Mouse (Mus musculus) forebrain, embryonic 15.5 days (tissue): ENCODE measurements around the gene Nav2. TPM values are rescaled to one million over a fixed set of nuclear protein-coding genes. Genes with fewer than 3 reads are reported as not detected.

Experiments
- ATAC-seq: fragments of 200-750 bp; cut with Nextera tagmentation; replicated peaks from 2 replicates; pipeline ENCODE4 v1.8.0; 2017; ENCODE audit warnings: mild to moderate bottlenecking, moderate TSS enrichment, moderate library complexity
- H3K27ac ChIP-seq: fragments of 300-500 bp; sonication (generic); replicated peaks from 2 replicates; pipeline ENCODE4 v1.5.1; 2015; ENCODE audit warnings: mild to moderate bottlenecking, inconsistent platforms
- H3K27me3 ChIP-seq: fragments of 300-500 bp; sonication (generic); 2 replicates; pipeline ENCODE4 v1.6.1; 2015; ENCODE audit warnings: inconsistent platforms
- H3K36me3 ChIP-seq: fragments of 300-500 bp; sonication (generic); 2 replicates; pipeline ENCODE4 v1.6.1; 2015; ENCODE audit warnings: mild to moderate bottlenecking, inconsistent platforms
- H3K4me1 ChIP-seq: fragments of 300-500 bp; sonication (generic); 2 replicates; pipeline ENCODE4 v1.6.1; 2015; ENCODE audit warnings: inconsistent platforms
- H3K4me2 ChIP-seq: fragments of 300-500 bp; sonication (generic); replicated peaks from 2 replicates; pipeline ENCODE4 v1.6.1; 2015; ENCODE audit warnings: mild to moderate bottlenecking, inconsistent platforms
- H3K4me3 ChIP-seq: fragments of 300-500 bp; sonication (generic); 2 replicates; pipeline ENCODE4 v1.5.1; 2015; ENCODE audit warnings: mild to moderate bottlenecking, inconsistent platforms
- H3K9ac ChIP-seq: fragments of 300-500 bp; sonication (generic); replicated peaks from 2 replicates; pipeline ENCODE4 v1.6.1; 2015; ENCODE audit warnings: mild to moderate bottlenecking, inconsistent platforms
- H3K9me3 ChIP-seq: fragments of 300-500 bp; sonication (generic); 2 replicates; pipeline ENCODE4 v1.6.1; 2016; ENCODE audit warnings: inconsistent platforms
- WGBS: fragments of 180-500 bp; shearing (Covaris S2); methylation state at CpG from one replicate; pipeline ENCODE4 v1.1.7; 2015; ENCODE audit warnings: mixed read lengths; 5-methylcytosine and 5-hydroxymethylcytosine counted together
- polyA plus RNA-seq: library from polyadenylated mRNA; unstranded; fragments of >200 nt; fragmentation: Nextera tagmentation; extraction: Ambion mirVana; gene quantifications from 2 replicates; pipeline ENCODE4 v1.2.1, GENCODE M21; 2015

Nav2 gene
- polyA plus RNA-seq, 1 experiment from 2014 or later = 27.3 TPM

GRCm38 (mm10) chr7:49209526-49209925 lies 301.0 kb downstream of the Nav2 start:
- Histone ChIP-seq H3K4me1 (no peaks in the 10 kb centered on the region), H3K27me3 (no peaks in the 10 kb centered on the region), H3K9me3 (no peaks in the 10 kb centered on the region), H3K27ac (no peak overlapping the region), H3K4me3 (no peak overlapping the region), H3K36me3 (no peaks in the 10 kb centered on the region), H3K9ac (no peak overlapping the region), H3K4me2 (no peak overlapping the region)
- 52% methylated on average over 7 of the region's 7 CpGs for WGBS
- ATAC-seq = peak; percentile 24; the same call in 1 of the 2 replicates

- H3K9ac ChIP-seq = no peak overlapping the region
- H3K27ac ChIP-seq = no peak overlapping the region
- 89% methylated on average over 8 of the region's 8 CpGs for WGBS
- H3K4me1 ChIP-seq = no peaks in the 10 kb centered on the region
- H3K27me3 ChIP-seq = no peaks in the 10 kb centered on the region
- H3K9me3 ChIP-seq = no peaks in the 10 kb centered on the region
- no peak overlapping the region for H3K4me2 ChIP-seq
- ATAC-seq = no peak
- H3K4me3 ChIP-seq = no peak overlapping the region
- no peaks in the 10 kb centered on the region for H3K36me3 ChIP-seq
Measured at GRCm38 (mm10) chr7:49210721-49211120, 302.2 kb downstream of the Nav2 start.

- no peaks in the 10 kb centered on the region for H3K27me3 ChIP-seq
- no peaks in the 10 kb centered on the region for H3K36me3 ChIP-seq
- WGBS = 68% methylated on average over 4 of the region's 4 CpGs
- H3K9ac ChIP-seq = no peak overlapping the region
- no peak overlapping the region for H3K4me2 ChIP-seq
- H3K27ac ChIP-seq = no peak overlapping the region
- ATAC-seq = no peak
- no peak overlapping the region for H3K4me3 ChIP-seq
- H3K9me3 ChIP-seq = no peaks in the 10 kb centered on the region
- no peaks in the 10 kb centered on the region for H3K4me1 ChIP-seq
Measured at GRCm38 (mm10) chr7:49213011-49213410, 304.5 kb downstream of the Nav2 start.

GRCm38 (mm10) chr7:49217786-49218185 lies 309.3 kb downstream of the Nav2 start:
- Histone ChIP-seq H3K4me2 (no peak overlapping the region), H3K27me3 (no peaks in the 10 kb centered on the region), H3K36me3 (no peaks in the 10 kb centered on the region), H3K4me1 (no peaks in the 10 kb centered on the region), H3K27ac (no peak overlapping the region), H3K4me3 (no peak overlapping the region), H3K9ac (no peak overlapping the region), H3K9me3 (peaks cover 4% of the 10 kb centered on the region; the same call in 1 of the 2 replicates)
- ATAC-seq = no peak
- WGBS = 82% methylated on average over 6 of the region's 6 CpGs

GRCm38 (mm10) chr7:49225741-49226140 lies 317.2 kb downstream of the Nav2 start:
- WGBS = 75% methylated on average over 5 of the region's 5 CpGs
- no peaks in the 10 kb centered on the region for H3K36me3 ChIP-seq
- H3K9me3 ChIP-seq = peaks cover 4% of the 10 kb centered on the region; the same call in 1 of the 2 replicates
- H3K4me1 ChIP-seq = no peaks in the 10 kb centered on the region
- H3K27ac ChIP-seq = no peak overlapping the region
- no peak overlapping the region for H3K9ac ChIP-seq
- no peak overlapping the region for H3K4me2 ChIP-seq
- H3K4me3 ChIP-seq = no peak overlapping the region
- H3K27me3 ChIP-seq = no peaks in the 10 kb centered on the region
- no peak for ATAC-seq

GRCm38 (mm10) chr7:49232969-49233368 lies 324.5 kb downstream of the Nav2 start:
- ATAC-seq = no peak

GRCm38 (mm10) chr7:49234288-49234687 lies 325.8 kb downstream of the Nav2 start:
- no peak for ATAC-seq
- no peaks in the 10 kb centered on the region for H3K9me3 ChIP-seq
- no peaks in the 10 kb centered on the region for H3K27me3 ChIP-seq
- no peak overlapping the region for H3K4me2 ChIP-seq
- no peak overlapping the region for H3K4me3 ChIP-seq
- no peak overlapping the region for H3K27ac ChIP-seq
- no peaks in the 10 kb centered on the region for H3K36me3 ChIP-seq
- 75% methylated on average over 8 of the region's 8 CpGs for WGBS
- H3K9ac ChIP-seq = no peak overlapping the region
- H3K4me1 ChIP-seq = no peaks in the 10 kb centered on the region

More at GRCm38 (mm10) chr7:49232969-49233368, 324.5 kb downstream of the Nav2 start:
- H3K36me3 ChIP-seq = no peaks in the 10 kb centered on the region
- H3K4me1 ChIP-seq = no peaks in the 10 kb centered on the region
- no peak overlapping the region for H3K4me3 ChIP-seq
- no peak overlapping the region for H3K9ac ChIP-seq
- no peak overlapping the region for H3K27ac ChIP-seq
- H3K4me2 ChIP-seq = no peak overlapping the region
- H3K27me3 ChIP-seq = no peaks in the 10 kb centered on the region
- WGBS = 94% methylated on average over 2 of the region's 2 CpGs
- no peaks in the 10 kb centered on the region for H3K9me3 ChIP-seq

- no peaks in the 10 kb centered on the region for H3K36me3 ChIP-seq
- H3K27ac ChIP-seq = no peak overlapping the region
- 69% methylated on average over 9 of the region's 9 CpGs for WGBS
- no peak overlapping the region for H3K9ac ChIP-seq
- no peaks in the 10 kb centered on the region for H3K4me1 ChIP-seq
- no peaks in the 10 kb centered on the region for H3K27me3 ChIP-seq
- no peak overlapping the region for H3K4me2 ChIP-seq
- no peaks in the 10 kb centered on the region for H3K9me3 ChIP-seq
- no peak overlapping the region for H3K4me3 ChIP-seq
- no peak for ATAC-seq
Measured at GRCm38 (mm10) chr7:49235271-49235681, 326.8 kb downstream of the Nav2 start.

- ATAC-seq = no peak
- Histone ChIP-seq H3K4me1 (no peaks in the 10 kb centered on the region), H3K27me3 (no peaks in the 10 kb centered on the region), H3K9ac (no peak overlapping the region), H3K4me3 (no peak overlapping the region), H3K27ac (no peak overlapping the region), H3K9me3 (no peaks in the 10 kb centered on the region), H3K4me2 (no peak overlapping the region), H3K36me3 (no peaks in the 10 kb centered on the region)
- 84% methylated on average over 3 of the region's 3 CpGs for WGBS
Measured at GRCm38 (mm10) chr7:49235821-49236220, 327.3 kb downstream of the Nav2 start.

GRCm38 (mm10) chr7:49240461-49240860 lies 331.9 kb downstream of the Nav2 start:
- Histone ChIP-seq H3K4me1 (0 out of 2 replicates have a peak, but pooled peaks cover 3% of the 10 kb centered on the region), H3K4me2 (no peak overlapping the region), H3K9me3 (no peaks in the 10 kb centered on the region), H3K27me3 (no peaks in the 10 kb centered on the region), H3K9ac (no peak overlapping the region), H3K36me3 (no peaks in the 10 kb centered on the region), H3K4me3 (no peak overlapping the region), H3K27ac (no peak overlapping the region)
- ATAC-seq = no peak
- 79% methylated on average over 7 of the region's 7 CpGs for WGBS

GRCm38 (mm10) chr7:49241229-49241751 lies 332.8 kb downstream of the Nav2 start:
- 65% methylated on average over 3 of the region's 3 CpGs for WGBS
- no peak overlapping the region for H3K9ac ChIP-seq
- H3K4me3 ChIP-seq = no peak overlapping the region
- H3K4me1 ChIP-seq = peaks cover 5% of the 10 kb centered on the region; the same call in 1 of the 2 replicates
- no peaks in the 10 kb centered on the region for H3K27me3 ChIP-seq
- no peaks in the 10 kb centered on the region for H3K9me3 ChIP-seq
- ATAC-seq = no peak
- H3K4me2 ChIP-seq = no peak overlapping the region
- no peak overlapping the region for H3K27ac ChIP-seq
- H3K36me3 ChIP-seq = no peaks in the 10 kb centered on the region

- no peaks in the 10 kb centered on the region for H3K9me3 ChIP-seq
- no peak overlapping the region for H3K9ac ChIP-seq
- no peak overlapping the region for H3K27ac ChIP-seq
- 59% methylated on average over 5 of the region's 5 CpGs for WGBS
- no peaks in the 10 kb centered on the region for H3K27me3 ChIP-seq
- ATAC-seq = no peak
- H3K4me3 ChIP-seq = no peak overlapping the region
- no peak overlapping the region for H3K4me2 ChIP-seq
- no peaks in the 10 kb centered on the region for H3K36me3 ChIP-seq
- peaks cover 14% of the 10 kb centered on the region for H3K4me1 ChIP-seq
Measured at GRCm38 (mm10) chr7:49242261-49242660, 333.7 kb downstream of the Nav2 start.

- WGBS = 88% methylated on average over 4 of the region's 4 CpGs
- H3K36me3 ChIP-seq = no peaks in the 10 kb centered on the region
- no peak overlapping the region for H3K4me2 ChIP-seq
- no peak for ATAC-seq
- no peaks in the 10 kb centered on the region for H3K9me3 ChIP-seq
- H3K4me1 ChIP-seq = peaks cover 23% of the 10 kb centered on the region
- no peak overlapping the region for H3K27ac ChIP-seq
- H3K9ac ChIP-seq = no peak overlapping the region
- no peaks in the 10 kb centered on the region for H3K27me3 ChIP-seq
- H3K4me3 ChIP-seq = no peak overlapping the region
Measured at GRCm38 (mm10) chr7:49243079-49243478, 334.6 kb downstream of the Nav2 start.
